Mouse (Mus musculus): ENCODE data around the gene Anp32a. TPM values are rescaled to one million over a fixed set of nuclear protein-coding genes. Genes with fewer than 3 reads are reported as not detected.
A peak's percentile ranks its signal among the peaks of the same experiment; 100 is the strongest.

Anp32a gene
- polyA plus RNA-seq, 1 experiment from 2014 or later: 101 TPM

- Histone ChIP-seq H3K36me3 (ENCODE audit: insufficient read depth, low read length) (no peaks in the 10 kb centered on the region), H3K27me3 (replicated peaks; ENCODE audit: insufficient read depth, low read length) (no peaks in the 10 kb centered on the region), H3K27ac (ENCODE audit: low read length) (0 out of 2 replicates have a peak overlapping the region, but pooled peaks have one; percentile 14), H3K4me1 (ENCODE audit: insufficient read depth, low read depth, low read length) (peaks cover 28% of the 10 kb centered on the region; the same call in 1 of the 2 replicates), H3K9me3 (ENCODE audit: low read length) (no peaks in the 10 kb centered on the region), H3K9ac (replicated peaks; ENCODE audit: low read depth) (no peak overlapping the region), H3K4me2 (replicated peaks; ENCODE audit: low read depth, low read length) (no peak overlapping the region), H3K4me3 (ENCODE audit: low read depth, low read length) (no peak overlapping the region)
- TF ChIP-seq CTCF (IDR thresholded peaks at IDR 0.05) (no peak), EP300 (IDR thresholded peaks at IDR 0.05) (no peak)
- ATAC-seq (peak; percentile 55), DNase-seq (ENCODE audit: low spot score) (no peak)
- WGBS: 53% methylated on average over 8 of the region's 8 CpGs
These were observed 16.5 kb downstream of the Anp32a start for GRCm38 (mm10) chr9:62357593-62357992.

GRCm38 (mm10) chr9:62358851-62359250, 17.8 kb downstream of the Anp32a start:
- Histone ChIP-seq H3K4me3 (ENCODE audit: low read depth, low read length) (no peak overlapping the region), H3K9ac (replicated peaks; ENCODE audit: low read depth) (no peak overlapping the region), H3K27ac (ENCODE audit: low read length) (no peak overlapping the region), H3K9me3 (ENCODE audit: low read length) (no peaks in the 10 kb centered on the region), H3K27me3 (replicated peaks; ENCODE audit: insufficient read depth, low read length) (no peaks in the 10 kb centered on the region), H3K4me2 (replicated peaks; ENCODE audit: low read depth, low read length) (no peak overlapping the region), H3K4me1 (ENCODE audit: insufficient read depth, low read depth, low read length) (peaks cover 36% of the 10 kb centered on the region), H3K36me3 (ENCODE audit: insufficient read depth, low read length) (no peaks in the 10 kb centered on the region)
- no peak for TF ChIP-seq CTCF (IDR thresholded peaks at IDR 0.05)
- TF ChIP-seq EP300 (IDR thresholded peaks at IDR 0.05): no peak
- ATAC-seq (no peak), DNase-seq (ENCODE audit: low spot score) (no peak)
- 58% methylated on average over 9 of the region's 9 CpGs for WGBS

GRCm38 (mm10) chr9:62360889-62361288, 19.8 kb downstream of the Anp32a start:
- 21% methylated on average over 4 of the region's 4 CpGs for WGBS
- no peak overlapping the region for H3K9ac ChIP-seq (replicated peaks; ENCODE audit: low read depth)
- DNase-seq (ENCODE audit: low spot score): peak; percentile 61
- no peaks in the 10 kb centered on the region for H3K9me3 ChIP-seq (ENCODE audit: low read length)
- no peaks in the 10 kb centered on the region for H3K36me3 ChIP-seq (ENCODE audit: insufficient read depth, low read length)
- no peaks in the 10 kb centered on the region for H3K27me3 ChIP-seq (replicated peaks; ENCODE audit: insufficient read depth, low read length)
- H3K4me1 ChIP-seq (ENCODE audit: insufficient read depth, low read depth, low read length): peaks cover 38% of the 10 kb centered on the region
- TF ChIP-seq CTCF (IDR thresholded peaks at IDR 0.05) (peak; percentile 16; the same call in 1 of the 2 replicates), EP300 (IDR thresholded peaks at IDR 0.05) (no peak)
- peak overlapping the region; percentile 57; the same call in 1 of the 2 replicates for H3K27ac ChIP-seq (ENCODE audit: low read length)
- H3K4me2 ChIP-seq (replicated peaks; ENCODE audit: low read depth, low read length): no peak overlapping the region
- H3K4me3 ChIP-seq (ENCODE audit: low read depth, low read length): no peak overlapping the region
- peak; percentile 18 for ATAC-seq

GRCm38 (mm10) chr9:62362835-62363385, 21.8 kb downstream of the Anp32a start:
- peaks cover 51% of the 10 kb centered on the region for H3K4me1 ChIP-seq (ENCODE audit: insufficient read depth, low read depth, low read length)
- no peak for ATAC-seq

GRCm38 (mm10) chr9:62363619-62364018, 22.5 kb downstream of the Anp32a start:
- peaks cover 52% of the 10 kb centered on the region for H3K4me1 ChIP-seq (ENCODE audit: insufficient read depth, low read depth, low read length)
- ATAC-seq: peak; percentile 96
- H3K9ac ChIP-seq (replicated peaks; ENCODE audit: low read depth): no peak overlapping the region
- peak overlapping the region; percentile 15; the same call in 1 of the 2 replicates for H3K4me3 ChIP-seq (ENCODE audit: low read depth, low read length)
- TF ChIP-seq EP300 (IDR thresholded peaks at IDR 0.05) (0 out of 2 replicates have a peak, but pooled peaks have one; percentile 10), CTCF (IDR thresholded peaks at IDR 0.05) (peak; percentile 48)
- no peaks in the 10 kb centered on the region for H3K36me3 ChIP-seq (ENCODE audit: insufficient read depth, low read length)
- no peaks in the 10 kb centered on the region for H3K9me3 ChIP-seq (ENCODE audit: low read length)
- peak overlapping the region; percentile 50 for H3K4me2 ChIP-seq (replicated peaks; ENCODE audit: low read depth, low read length)
- 4% methylated on average over 23 of the region's 24 CpGs for WGBS
- DNase-seq (ENCODE audit: low spot score): peak; percentile 96
- H3K27me3 ChIP-seq (replicated peaks; ENCODE audit: insufficient read depth, low read length): no peaks in the 10 kb centered on the region
- peak overlapping the region; percentile 47; the same call in 1 of the 2 replicates for H3K27ac ChIP-seq (ENCODE audit: low read length)

More at GRCm38 (mm10) chr9:62362835-62363385, 21.8 kb downstream of the Anp32a start:
- no peak for TF ChIP-seq CTCF (IDR thresholded peaks at IDR 0.05)
- TF ChIP-seq EP300 (IDR thresholded peaks at IDR 0.05): no peak
- Histone ChIP-seq H3K27ac (ENCODE audit: low read length) (peak overlapping the region; percentile 47; the same call in 1 of the 2 replicates), H3K36me3 (ENCODE audit: insufficient read depth, low read length) (no peaks in the 10 kb centered on the region), H3K4me3 (ENCODE audit: low read depth, low read length) (no peak overlapping the region), H3K4me2 (replicated peaks; ENCODE audit: low read depth, low read length) (peak overlapping the region; percentile 50), H3K9ac (replicated peaks; ENCODE audit: low read depth) (no peak overlapping the region), H3K9me3 (ENCODE audit: low read length) (no peaks in the 10 kb centered on the region), H3K27me3 (replicated peaks; ENCODE audit: insufficient read depth, low read length) (no peaks in the 10 kb centered on the region)
- 16% methylated on average over 11 of the region's 11 CpGs for WGBS
- no peak for DNase-seq (ENCODE audit: low spot score)

- H3K4me1 ChIP-seq (ENCODE audit: insufficient read depth, low read depth, low read length): peaks cover 57% of the 10 kb centered on the region
- TF ChIP-seq EP300 (IDR thresholded peaks at IDR 0.05) (no peak), CTCF (IDR thresholded peaks at IDR 0.05) (no peak)
- H3K36me3 ChIP-seq (ENCODE audit: insufficient read depth, low read length): no peaks in the 10 kb centered on the region
- 27% methylated on average over 5 of the region's 6 CpGs for WGBS
- no peak overlapping the region for H3K9ac ChIP-seq (replicated peaks; ENCODE audit: low read depth)
- DNase-seq (ENCODE audit: low spot score) (no peak), ATAC-seq (no peak)
- H3K27ac ChIP-seq (ENCODE audit: low read length): no peak overlapping the region
- no peaks in the 10 kb centered on the region for H3K27me3 ChIP-seq (replicated peaks; ENCODE audit: insufficient read depth, low read length)
- peak overlapping the region; percentile 50 for H3K4me2 ChIP-seq (replicated peaks; ENCODE audit: low read depth, low read length)
- no peaks in the 10 kb centered on the region for H3K9me3 ChIP-seq (ENCODE audit: low read length)
- H3K4me3 ChIP-seq (ENCODE audit: low read depth, low read length): no peak overlapping the region
These were observed 23.1 kb downstream of the Anp32a start for GRCm38 (mm10) chr9:62364216-62364615.

Data from lung, postnatal 0 days (tissue).